Mouse (Mus musculus) CH12.LX (cell line): ENCODE measurements around the gene Gatad2a.

Experiments
- CHD1 ChIP-seq: IDR thresholded peaks from 2 replicates; pipeline ENCODE4 v1.6.1; 2012; ENCODE audit warnings: low read depth, low read length, improper control_type of control experiment, inconsistent platforms
- EP300 ChIP-seq: IDR thresholded peaks from 2 replicates; pipeline ENCODE4 v1.6.1; 2011; ENCODE audit warnings: low read length, improper control_type of control experiment
- MAFK ChIP-seq: IDR thresholded peaks from 2 replicates; pipeline ENCODE4 v1.6.1; 2011; ENCODE audit warnings: low read length, improper control_type of control experiment; ENCODE audit not compliant: insufficient replicate concordance
- MAX ChIP-seq: IDR thresholded peaks from 2 replicates; pipeline ENCODE4 v1.6.1; 2011; ENCODE audit warnings: low read length, improper control_type of control experiment
- MAZ ChIP-seq: IDR thresholded peaks from 2 replicates; pipeline ENCODE4 v1.6.1; 2012; ENCODE audit warnings: low read depth, mild to moderate bottlenecking, inconsistent platforms, low read length, improper control_type of control experiment, moderate library complexity
- NRF1 ChIP-seq: IDR thresholded peaks from 2 replicates; pipeline ENCODE4 v1.6.1; 2014; ENCODE audit warnings: low read depth, mild to moderate bottlenecking, inconsistent platforms, low read length, improper control_type of control experiment, moderate library complexity
- POLR2A ChIP-seq: IDR thresholded peaks from 2 replicates; pipeline ENCODE4 v1.6.1; 2011; ENCODE audit warnings: low read depth, mild to moderate bottlenecking, improper control_type of control experiment, low read length
- POLR2AphosphoS2 ChIP-seq: IDR thresholded peaks from 2 replicates; pipeline ENCODE4 v1.6.1; 2011; ENCODE audit warnings: low read depth, low read length, improper control_type of control experiment
- USF1 ChIP-seq: IDR thresholded peaks from 2 replicates; pipeline ENCODE4 v1.6.1; 2014; ENCODE audit warnings: low read depth, mild to moderate bottlenecking, inconsistent platforms, low read length, improper control_type of control experiment
- ZC3H11A ChIP-seq: IDR thresholded peaks from 2 replicates; pipeline ENCODE4 v1.6.1; 2012; ENCODE audit warnings: low read depth, mild to moderate bottlenecking, inconsistent platforms, low read length, improper control_type of control experiment
- ZNF384 ChIP-seq: IDR thresholded peaks from 2 replicates; pipeline ENCODE4 v1.6.1; 2012; ENCODE audit warnings: low read depth, low read length, improper control_type of control experiment, inconsistent platforms

DNA sequence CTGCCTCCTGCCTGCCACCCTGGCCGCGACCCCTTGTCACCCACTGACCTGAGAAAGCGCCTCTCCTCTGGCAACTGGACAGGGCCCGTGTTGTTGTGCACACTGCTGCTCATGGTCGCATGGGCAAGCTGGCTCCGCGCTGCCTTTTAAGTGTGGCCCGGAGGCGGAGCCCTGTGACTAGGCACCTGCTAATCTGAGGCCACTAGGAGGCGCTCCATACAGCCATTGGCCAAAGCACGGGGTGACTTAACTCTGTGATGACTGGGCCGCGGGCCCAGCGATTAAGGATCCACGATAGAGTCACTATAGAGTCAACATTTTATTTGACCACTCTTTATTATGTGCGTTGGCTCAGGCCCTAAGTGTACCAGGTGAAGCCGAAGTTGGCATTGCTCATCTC, 102.3 kb downstream of the Gatad2a start:
- TF ChIP-seq EP300 (no peak), POLR2A (0 out of 2 replicates have a peak, but pooled peaks have one; percentile 4), USF1 (no peak), MAFK (no peak), NRF1 (no peak), CHD1 (no peak), MAZ (no peak), MAX (no peak), ZNF384 (no peak), POLR2AphosphoS2 (no peak), ZC3H11A (no peak)
